Mouse (Mus musculus) retina, adult 2 months (tissue): ENCODE measurements around the gene Tnfsf12.

ENCODE experiments used
- DNase-seq: peaks from one replicate; pipeline ENCODE4 v3.0.0-alpha.2; 2012; ENCODE audit warnings: low read depth, low spot score

Gene Tnfsf12

DNA sequence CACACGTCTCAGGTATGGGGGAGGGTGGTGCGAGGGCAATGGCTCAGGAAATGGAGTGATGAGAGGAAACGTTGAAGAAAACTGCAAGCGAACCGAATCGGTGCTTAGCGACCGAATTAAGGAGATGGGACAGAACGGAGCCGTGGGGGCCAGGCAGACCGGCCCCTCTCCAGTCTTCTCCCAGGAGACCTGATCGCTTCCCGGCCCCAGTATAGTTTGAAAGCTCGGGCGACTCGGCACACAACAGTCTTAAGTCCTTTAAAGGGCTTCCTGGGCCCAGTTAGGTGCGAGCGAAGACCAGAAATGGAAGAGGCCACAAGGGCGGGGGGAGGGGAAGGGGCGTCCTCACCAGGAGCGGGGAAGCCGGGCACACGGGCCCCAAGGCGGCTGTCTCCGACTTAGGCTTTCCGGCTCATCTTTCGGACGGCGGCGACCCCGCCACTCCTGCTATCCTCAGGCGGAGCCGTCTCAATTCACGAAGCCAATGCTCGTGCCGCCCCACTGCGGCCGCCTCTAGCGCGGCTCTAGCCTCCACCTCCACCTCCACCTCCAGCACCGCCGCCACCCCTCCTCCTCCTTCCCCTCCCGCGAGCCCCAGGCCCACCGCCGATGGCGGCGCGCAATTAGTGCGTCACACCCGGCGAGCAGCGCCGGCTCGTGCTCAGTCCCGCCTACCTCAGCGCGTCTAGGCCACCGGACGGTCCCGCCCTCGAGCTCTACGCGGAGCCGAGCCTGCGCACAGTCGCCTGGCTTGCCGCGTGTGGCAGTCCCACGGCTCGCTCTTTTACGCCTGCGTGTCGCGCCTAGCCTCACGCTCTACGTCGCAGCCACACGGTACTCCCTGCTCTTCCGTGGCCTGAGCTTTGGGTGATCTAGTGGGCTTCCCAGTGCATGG lies 14.1 kb downstream of the Tnfsf12 start, which contains the start of gene Senp3:
Gene Senp3 (minus strand): TSS at position 771 of the 895 bp plus-strand sequence.
- peak; percentile 85 for DNase-seq

GRCm38 (mm10) chr11:69680136-69680855 lies 15.4 kb downstream of the Tnfsf12 start:
- no peak for DNase-seq

DNA sequence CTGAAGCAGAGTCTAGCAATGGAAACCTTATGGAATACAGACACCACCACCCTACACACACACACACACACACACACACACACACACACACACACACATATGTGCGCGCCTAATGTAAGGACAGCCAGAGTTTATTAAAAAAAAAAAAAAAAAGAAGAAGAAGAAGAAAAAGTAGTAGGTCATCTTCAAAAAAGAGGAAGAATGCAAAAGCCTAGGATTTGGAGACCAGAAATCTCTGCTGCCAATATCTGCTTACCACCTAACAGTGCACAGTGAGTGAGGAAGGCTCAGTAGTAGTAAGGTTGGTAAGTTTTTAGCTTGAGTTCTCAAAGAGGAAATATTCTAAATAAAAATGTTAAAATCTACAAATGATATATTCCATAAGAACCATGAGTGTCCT lies 16.5 kb downstream of the Tnfsf12 start:
- no peak for DNase-seq

- peak; percentile 99 for DNase-seq
These were observed 23.4 kb downstream of the Tnfsf12 start, which contains the start of gene Eif4a1 for GRCm38 (mm10) chr11:69672211-69672706. Gene Eif4a1 (minus strand): TSS chr11:69672423.

- DNase-seq = no peak
These were observed 23.9 kb downstream of the Tnfsf12 start for GRCm38 (mm10) chr11:69671726-69672124.

DNA sequence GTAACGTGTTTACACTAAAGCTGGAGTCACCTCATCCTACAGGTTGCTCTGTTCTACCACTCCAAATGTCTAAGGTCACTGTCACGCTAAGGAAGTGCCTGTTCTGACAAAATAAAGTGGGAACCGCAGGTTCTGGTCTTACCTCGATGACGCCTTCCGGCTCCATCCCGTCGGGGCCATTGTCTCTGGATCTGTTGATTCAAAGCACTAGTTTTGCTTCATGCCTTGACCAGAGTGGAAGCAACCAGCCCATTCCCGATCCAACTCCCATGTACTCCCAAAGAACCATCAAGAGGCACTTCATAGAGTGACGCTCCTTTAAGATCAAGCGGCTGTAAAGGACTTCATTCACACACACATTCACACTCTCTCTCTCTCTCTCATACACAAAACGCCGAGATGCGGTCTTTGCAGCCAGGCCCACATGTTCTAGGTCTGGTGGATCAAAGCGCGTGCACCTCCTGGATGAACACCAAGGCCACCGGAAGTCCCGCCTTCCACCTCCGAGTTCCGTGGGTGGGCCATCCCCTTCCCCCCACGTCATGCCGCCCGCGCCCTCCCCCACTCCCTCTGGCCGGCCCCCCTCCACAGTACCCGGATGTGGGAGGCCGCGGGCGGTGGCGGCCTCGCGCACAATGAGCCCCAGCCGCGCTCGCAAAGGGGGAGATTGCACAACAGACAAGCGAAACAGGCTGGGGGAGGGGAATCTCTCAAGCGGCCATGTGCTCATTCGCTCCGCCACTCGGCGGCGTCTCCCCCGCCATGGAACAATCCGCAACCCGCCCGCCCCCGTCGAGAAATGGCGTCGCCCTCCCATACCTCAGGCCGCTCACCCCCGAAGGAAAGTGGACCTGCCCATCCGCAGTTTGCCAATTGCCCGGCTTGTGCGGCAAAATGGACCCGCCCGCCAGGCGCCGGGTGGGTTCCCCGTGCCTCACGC lies 24.6 kb downstream of the Tnfsf12 start:
- DNase-seq = peak; percentile 96

GRCm38 (mm10) chr11:69666665-69667005 lies 29.0 kb downstream of the Tnfsf12 start:
- DNase-seq = no peak

DNA sequence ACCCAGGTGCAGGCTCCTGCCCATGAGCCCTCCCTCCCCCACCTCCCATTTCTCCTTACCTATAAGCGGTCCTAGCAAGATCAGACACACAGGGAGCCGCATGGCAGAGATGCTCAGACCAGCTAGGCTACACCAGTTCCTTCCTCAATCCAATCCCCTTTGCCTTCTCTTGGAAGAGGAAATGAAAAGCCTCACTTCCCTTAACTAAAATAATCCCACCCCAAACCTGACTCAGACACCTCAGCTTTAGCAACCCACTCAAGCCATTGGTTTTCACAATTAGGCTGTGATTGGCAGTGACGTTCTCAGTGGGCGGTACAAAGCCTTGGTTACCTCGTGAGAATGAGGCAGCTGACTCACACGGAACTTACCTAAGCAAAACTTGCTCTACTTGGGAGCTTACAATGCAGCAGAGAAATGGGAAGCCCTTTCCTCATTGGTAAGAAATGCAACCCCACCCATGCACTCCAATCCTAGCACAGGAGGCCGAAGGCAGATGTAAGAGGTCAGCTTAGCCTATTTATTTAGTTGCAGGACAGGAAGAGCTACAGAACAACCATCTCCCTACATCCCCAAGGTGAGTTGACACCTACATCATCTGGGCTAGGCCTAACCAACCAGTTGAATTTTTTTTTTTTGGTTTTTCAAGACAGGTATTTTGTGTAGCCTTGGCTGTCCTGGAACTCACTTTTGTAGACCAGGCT lies 29.5 kb downstream of the Tnfsf12 start, which contains the start of gene Cd68:
Gene Cd68 (minus strand): TSS at position 193 of the 704 bp plus-strand sequence.
- DNase-seq = no peak

- DNase-seq = no peak
These were observed 30.1 kb downstream of the Tnfsf12 start for GRCm38 (mm10) chr11:69665457-69665960.

DNA sequence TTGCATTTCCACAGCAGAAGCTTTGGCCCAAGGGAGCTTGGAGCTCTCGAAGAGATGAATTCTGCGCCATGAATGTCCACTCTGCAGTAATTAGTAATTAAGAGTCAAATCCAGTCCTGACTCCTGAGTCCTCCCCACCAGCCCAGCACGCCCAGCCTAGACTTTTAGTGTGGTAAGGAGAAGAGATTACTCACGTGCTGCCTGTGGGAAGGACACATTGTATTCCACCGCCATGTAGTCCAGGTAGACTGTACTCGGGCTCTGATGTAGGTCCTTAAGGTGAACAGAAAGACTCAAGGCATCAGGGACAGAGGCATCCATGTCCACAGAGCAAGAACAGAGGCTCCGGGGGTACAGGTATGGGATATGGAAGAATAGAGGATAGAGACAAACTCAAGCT lies 30.8 kb downstream of the Tnfsf12 start:
- no peak for DNase-seq

- DNase-seq = no peak
These were observed 31.9 kb downstream of the Tnfsf12 start for GRCm38 (mm10) chr11:69663795-69664194.

- DNase-seq = no peak
These were observed 32.5 kb downstream of the Tnfsf12 start for GRCm38 (mm10) chr11:69662967-69663671.

GRCm38 (mm10) chr11:69662213-69662966 lies 33.3 kb downstream of the Tnfsf12 start, which contains the start of gene Mpdu1:
Gene Mpdu1 (minus strand): TSS chr11:69662642.
- DNase-seq = peak; percentile 90

- DNase-seq = no peak
These were observed 34.3 kb downstream of the Tnfsf12 start for GRCm38 (mm10) chr11:69661221-69661881.

DNA sequence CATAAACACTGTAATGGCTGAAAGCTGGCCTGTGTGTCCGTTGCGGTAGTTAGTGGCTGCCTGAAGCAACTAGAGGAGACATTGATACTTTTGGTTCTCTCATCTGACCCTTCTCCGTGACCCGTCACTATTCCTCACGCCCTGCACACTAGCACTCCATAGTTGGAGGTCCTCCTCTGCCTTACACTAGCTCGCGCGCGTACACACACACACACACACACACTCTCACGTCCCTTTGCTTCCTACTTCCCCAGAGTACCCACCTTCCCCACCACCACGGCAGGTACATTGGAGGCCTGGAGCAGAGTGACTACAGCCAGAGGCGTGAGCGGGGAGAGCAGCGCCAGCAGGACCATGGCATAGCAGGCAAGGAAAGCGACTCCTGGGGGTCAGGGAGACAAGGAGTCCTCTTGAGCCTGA lies 38.2 kb downstream of the Tnfsf12 start:
- no peak for DNase-seq

DNA sequence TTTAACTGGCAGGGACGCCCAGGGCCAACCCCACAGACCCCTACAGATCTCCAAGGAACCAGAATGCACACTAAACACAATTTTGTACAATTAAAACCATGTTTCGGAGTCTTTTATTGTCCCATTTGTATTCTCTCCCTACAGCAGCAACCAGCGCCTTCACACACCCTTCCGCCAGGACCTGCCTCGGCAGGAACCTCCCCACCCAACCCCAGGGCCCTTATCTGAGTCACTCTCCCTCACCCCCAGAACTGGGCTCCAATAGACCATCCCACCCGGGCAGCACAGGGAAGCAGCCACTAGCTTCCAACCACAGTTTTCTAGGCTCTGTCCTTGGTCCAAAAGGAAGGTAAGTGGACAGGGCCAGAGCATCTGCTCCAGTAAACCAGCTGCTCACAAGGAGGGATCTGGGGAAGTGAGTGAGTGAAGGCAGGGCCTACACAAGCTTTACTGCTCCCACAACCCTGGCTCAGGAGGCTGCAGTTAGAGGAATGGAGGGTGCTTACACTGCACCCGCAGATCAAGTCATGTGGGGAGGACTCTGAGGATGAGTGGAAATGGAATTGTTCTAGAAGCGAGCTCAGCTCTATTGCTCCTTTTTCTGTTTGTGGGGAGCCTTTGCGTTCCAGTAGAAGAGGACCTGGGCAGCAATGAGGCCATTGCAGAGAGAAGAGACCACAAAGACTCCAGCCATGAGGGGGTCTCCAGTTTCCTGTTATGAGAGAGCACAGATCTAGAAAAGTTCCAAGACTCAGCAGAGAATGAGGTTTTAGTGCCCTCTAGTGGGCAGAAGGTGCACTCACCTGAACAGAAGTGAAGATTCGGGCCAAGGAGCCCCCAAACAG lies 38.8 kb downstream of the Tnfsf12 start:
- peak; percentile 38 for DNase-seq

DNA sequence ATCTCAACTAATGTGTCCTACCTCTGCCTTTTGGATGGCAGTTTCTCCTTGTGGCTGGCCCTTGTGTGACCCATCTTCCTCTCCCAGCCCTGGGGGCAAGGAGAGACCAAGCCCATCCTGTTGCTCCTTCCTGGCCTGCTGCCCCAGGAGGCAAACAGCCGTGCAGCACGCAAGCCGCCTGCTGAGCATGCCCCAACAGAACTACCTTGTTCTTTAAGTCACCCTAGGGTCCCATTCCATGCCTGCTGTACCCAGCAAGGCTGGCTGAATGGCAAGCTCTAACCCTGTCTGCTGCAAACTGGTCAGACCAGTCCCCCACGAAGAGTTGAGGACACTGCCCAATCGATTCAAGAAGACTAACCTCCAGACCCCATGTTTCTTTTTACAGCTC lies 39.6 kb downstream of the Tnfsf12 start:
- DNase-seq = no peak
